Comparison of ENCODE assay signal across 8 mouse cellular contexts in the genomic region with DNA sequence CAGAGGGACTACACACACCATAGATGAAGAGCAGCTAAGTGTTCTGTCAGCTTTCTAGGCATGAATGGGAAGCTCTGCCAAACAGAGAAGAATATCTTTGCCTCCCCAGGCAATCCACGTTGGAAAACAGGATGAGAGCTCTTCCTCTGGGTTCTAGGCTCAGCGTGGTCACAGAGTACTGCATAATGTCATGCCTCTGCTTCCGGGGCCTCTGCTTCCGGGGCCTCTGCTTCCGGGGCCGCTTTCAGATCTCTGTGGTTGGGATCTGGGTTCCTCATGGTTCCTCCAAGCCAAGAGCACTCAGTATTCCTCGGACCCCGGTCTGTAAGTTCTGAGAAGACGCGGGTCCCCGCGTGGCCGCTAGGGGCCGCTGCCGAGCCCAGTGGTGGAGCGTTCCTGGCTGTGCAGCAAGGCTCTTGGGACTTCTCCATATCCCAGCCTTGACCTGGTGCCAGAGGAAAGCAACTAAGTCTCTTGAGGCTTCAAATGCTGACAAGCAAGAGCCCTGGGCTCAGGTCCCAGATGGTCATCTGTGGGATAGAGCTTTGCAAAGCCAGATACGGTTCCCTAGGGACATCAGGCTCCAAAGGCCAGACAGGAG. TPM values are rescaled to one million over a fixed set of nuclear protein-coding genes. Genes with fewer than 3 reads are reported as not detected.
DNase-seq lines count a peak whose midpoint lies in the region; ATAC-seq and TF ChIP-seq lines count a peak whose summit lies in the region.

No protein-coding gene starts in this region.

- DNase-seq in MEL (ENCODE audit: low read depth, low spot score), result peak; percentile 82
- DNase-seq in c-Kit-positive CD71-positive TER-119-positive erythroid progenitor cells, embryonic 14.5 days (ENCODE audit: low spot score), result peak; percentile 29
- peak; percentile 78 for DNase-seq in forebrain, embryonic 14.5 days (ENCODE audit: low spot score)
- DNase-seq in hindbrain, embryonic 10.5 days (ENCODE audit: low spot score), result peak; percentile 80
- DNase-seq in layer of hippocampus, adult 9-11 months, result peak; percentile 77
- DNase-seq in lung, postnatal 25 days (ENCODE audit: low spot score), result peak; percentile 76
- DNase-seq in retina, embryonic 14.5 days (ENCODE audit: low spot score), result peak; percentile 77
- DNase-seq in thymus, postnatal 36 days, result peak; percentile 61 to 72

- peak overlapping the region; percentile 18 to 35; a peak in 3 of 4 replicates for H3K4me3 ChIP-seq in MEL (ENCODE audit: control insufficient read depth in 1 of 2, insufficient read depth in 1 of 2, low read depth in 2 of 2, low read length in 2 of 2)
- no peak overlapping the region for H3K4me3 ChIP-seq in forebrain, embryonic 14.5 days (ENCODE audit: low read depth, low read length)
- no peak overlapping the region for H3K4me3 ChIP-seq in hindbrain, embryonic 10.5 days

- peaks cover 15 to 46% of the 10 kb centered on the region in 2 experiments for H3K4me1 ChIP-seq in MEL (ENCODE audit: control insufficient read depth in 1 of 2, insufficient read depth in 2 of 2, low read length in 2 of 2)
- H3K4me1 ChIP-seq in forebrain, embryonic 14.5 days (ENCODE audit: control insufficient read depth, insufficient read depth, low read length), result no peaks in the 10 kb centered on the region
- H3K4me1 ChIP-seq in hindbrain, embryonic 10.5 days (replicated peaks), result peaks cover 29% of the 10 kb centered on the region

- H3K36me3 ChIP-seq in MEL (ENCODE audit: control insufficient read depth in 1 of 2, insufficient read depth in 2 of 2, low read length in 2 of 2), result peaks cover 0 to 40% of the 10 kb centered on the region in 2 experiments; a peak in 2 of 4 replicates
- H3K36me3 ChIP-seq in forebrain, embryonic 14.5 days (ENCODE audit: control insufficient read depth, insufficient read depth, low read length), result no peaks in the 10 kb centered on the region
- no peaks in the 10 kb centered on the region for H3K36me3 ChIP-seq in hindbrain, embryonic 10.5 days

- no peaks in the 10 kb centered on the region for H3K9me3 ChIP-seq in MEL (replicated peaks; ENCODE audit: insufficient read depth, low read length)
- H3K9me3 ChIP-seq in forebrain, embryonic 14.5 days (replicated peaks; ENCODE audit: control insufficient read depth, low read length), result no peaks in the 10 kb centered on the region
- H3K9me3 ChIP-seq in hindbrain, embryonic 10.5 days, result no peaks in the 10 kb centered on the region

- TF ChIP-seq CTCF in MEL (IDR thresholded peaks at IDR 0.05 in 2 of 3, conservative IDR thresholded peaks at IDR 0.05 in 1 of 3; ENCODE audit: control insufficient read depth in 1 of 3, insufficient read depth in 1 of 3, low read depth in 2 of 3, low read length in 3 of 3, poor library complexity in 1 of 3, severe bottlenecking in 1 of 3), result peak; percentile 91 to 98 (median 91)

- ATAC-seq in forebrain, embryonic 14.5 days, result peak; percentile 76

- WGBS in forebrain, embryonic 14.5 days, result 25% methylated on average over 17 of the region's 17 CpGs
- WGBS in hindbrain, embryonic 10.5 days, result 28% methylated on average over 17 of the region's 17 CpGs

- no peak for TF ChIP-seq POLR2A in MEL (IDR thresholded peaks at IDR 0.05; ENCODE audit: control insufficient read depth in 1 of 2, insufficient read depth in 1 of 2, low read depth in 1 of 2, low read length in 2 of 2, poor library complexity in 1 of 2)

- TF ChIP-seq EP300 in MEL (IDR thresholded peaks at IDR 0.05; ENCODE audit: low read depth in 1 of 2, low read length in 2 of 2), result no peak

- H3K27ac ChIP-seq in MEL (ENCODE audit: control insufficient read depth, low read depth, low read length), result peak overlapping the region; percentile 11; the same call in 1 of the 2 replicates
- no peak overlapping the region for H3K27ac ChIP-seq in forebrain, embryonic 14.5 days (ENCODE audit: low read depth, low read length)
- no peak overlapping the region; the same call in 1 of the 2 replicates for H3K27ac ChIP-seq in hindbrain, embryonic 10.5 days

- no peaks in the 10 kb centered on the region for H3K27me3 ChIP-seq in MEL (ENCODE audit: control insufficient read depth in 1 of 2, insufficient read depth in 2 of 2, low read length in 2 of 2)
- H3K27me3 ChIP-seq in forebrain, embryonic 14.5 days (replicated peaks; ENCODE audit: control insufficient read depth, insufficient read depth, low read length), result no peaks in the 10 kb centered on the region
- peaks cover 8% of the 10 kb centered on the region; the same call in 1 of the 2 replicates for H3K27me3 ChIP-seq in hindbrain, embryonic 10.5 days (ENCODE audit: insufficient read depth, poor library complexity, severe bottlenecking)

- peak; percentile 56 for TF ChIP-seq RAD21 in MEL (IDR thresholded peaks at IDR 0.05; ENCODE audit: low read depth, low read length)

- no peaks in the 10 kb centered on the region for H3K79me2 ChIP-seq in MEL (ENCODE audit: control insufficient read depth, insufficient read depth, low read length, poor library complexity)

- H3K4me2 ChIP-seq in forebrain, embryonic 14.5 days (ENCODE audit: low read length), result no peak overlapping the region

- H3K9ac ChIP-seq in MEL (ENCODE audit: control insufficient read depth, low read depth, low read length, poor library complexity, severe bottlenecking), result peak overlapping the region; percentile 33
- no peak overlapping the region for H3K9ac ChIP-seq in forebrain, embryonic 14.5 days (ENCODE audit: low read length)

TF ChIP-seq in MEL, 35 proteins besides CTCF, POLR2A, EP300 and RAD21:
- TF ChIP-seq BHLHE40 (IDR thresholded peaks at IDR 0.05; ENCODE audit: borderline replicate concordance, low read depth, low read length) (no peak), ZMIZ1 (IDR thresholded peaks at IDR 0.05; ENCODE audit: low read depth, low read length) (no peak), ZC3H11A (IDR thresholded peaks at IDR 0.05; ENCODE audit: low read depth, low read length) (peak; percentile 28; the same call in 1 of the 2 replicates), SMC3 (IDR thresholded peaks at IDR 0.05; ENCODE audit: low read depth, low read length) (peak; percentile 61), MAX (IDR thresholded peaks at IDR 0.05; ENCODE audit: low read length) (peak; percentile 17; the same call in 1 of the 2 replicates)
TF ChIP-seq in MEL: peak in this region for 3.

RNA-seq across cellular contexts. Expression of a gene that starts 26.8 kb away (rescaled TPM):
- total RNA-seq in MEL (2012; rRNA removed), result 0.78 and 2.2 TPM in 2 replicates
- 1 to 10 TPM in 1 of 2 experiments, not detected in 1; 2.6 TPM for polyA plus RNA-seq in MEL (2012; ENCODE audit: insufficient read depth in 1 of 2, insufficient read length in 2 of 2, low read depth in 1 of 2, low replicate concordance in 2 of 2, missing spikeins in 1 of 2)
- 1.9 TPM in 2 replicates for polyA plus RNA-seq in forebrain, embryonic 14.5 days (2014; fragmentation: Nextera tagmentation; extraction: Ambion mirVana)
- 4.7 and 6.4 TPM in 2 replicates for polyA plus RNA-seq in hindbrain, embryonic 10.5 days (2016; fragmentation: Nextera tagmentation; extraction: Ambion mirVana)

Comparison
In these comparisons a context has a peak if more than half of its experiments do, and no peak if none do; other contexts are left out.
1. DNase-seq: peak in every context shown above with its lines; median percentile 82 in MEL; 80 in hindbrain, embryonic 10.5 days; 78 in forebrain, embryonic 14.5 days; 77 in layer of hippocampus, adult 9-11 months; 77 in retina, embryonic 14.5 days; 76 in lung, postnatal 25 days; 66 in thymus, postnatal 36 days; 29 in c-Kit-positive CD71-positive TER-119-positive erythroid progenitor cells, embryonic 14.5 days.
2. H3K4me3 ChIP-seq: peak in MEL (2 of 2); none in forebrain, embryonic 14.5 days (single experiment) and hindbrain, embryonic 10.5 days (single experiment).